Mouse (Mus musculus) cortical plate, adult 2 months (tissue): Measurements from ENCODE around the gene Rsg1.

Experiments used
- CTCF ChIP-seq: fragments of 200-500 bp; IDR thresholded peaks from 2 replicates; pipeline ENCODE4 v1.5.1; 2011; ENCODE audit warnings: mild to moderate bottlenecking, control low read depth, low read length; ENCODE audit not compliant: insufficient read depth; ENCODE audit errors: extremely low read depth
- POLR2A ChIP-seq: fragments of 200-500 bp; IDR thresholded peaks from 2 replicates; pipeline ENCODE4 v1.6.1; 2011; ENCODE audit warnings: mild to moderate bottlenecking, low read length, control low read depth; ENCODE audit not compliant: insufficient read depth; ENCODE audit errors: extremely low read depth

GRCm38 (mm10) chr4:141178500-141178899, 35.3 kb upstream of the Rsg1 start:
- TF ChIP-seq CTCF (no peak), POLR2A (no peak)
